Mouse (Mus musculus): ENCODE measurements at regions not wholly inside any gene's neighbourhood (a gene's known extent, or its start where the extent isn't known, plus 50 kb on each side); places are given as distances from the start of the nearest gene placed in this dataset.

DNA sequence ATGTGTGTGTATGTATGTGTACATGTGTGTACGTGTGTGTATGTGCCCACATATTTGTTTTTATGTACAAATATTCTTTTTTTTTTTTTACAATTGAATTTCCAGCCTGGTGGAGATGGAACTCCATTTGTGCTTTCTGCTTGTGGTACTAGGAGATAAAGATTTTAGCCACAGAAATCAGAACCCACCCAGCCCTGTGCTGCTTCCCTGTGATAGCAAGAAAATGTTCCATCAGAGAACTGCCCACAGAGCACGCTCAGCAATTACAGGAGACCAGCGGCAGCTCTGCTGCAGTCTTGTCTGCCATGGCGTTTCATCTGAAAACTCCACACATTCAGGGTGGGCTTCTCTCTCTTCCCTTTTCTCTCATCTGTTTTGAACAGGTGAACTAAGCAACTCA, 118.7 kb upstream of the L3mbtl4 start:
- no peak for TF ChIP-seq CTCF (IDR thresholded peaks at IDR 0.05; ENCODE audit: low read depth)
- TF ChIP-seq EP300 (optimal IDR thresholded peaks at IDR 0.05) = no peak
- Histone ChIP-seq H3K27me3 (ENCODE audit: control insufficient read depth, insufficient read depth, low read length) (no peaks in the 10 kb centered on the region), H3K36me3 (ENCODE audit: control insufficient read depth, insufficient read depth, low read length) (no peaks in the 10 kb centered on the region), H3K9ac (ENCODE audit: low read length) (no peak overlapping the region), H3K4me2 (replicated peaks; ENCODE audit: low read depth) (no peak overlapping the region), H3K9me3 (ENCODE audit: control insufficient read depth, low read length) (no peaks in the 10 kb centered on the region), H3K4me1 (replicated peaks; ENCODE audit: control insufficient read depth, insufficient read depth) (no peaks in the 10 kb centered on the region), H3K27ac (replicated peaks) (no peak overlapping the region), H3K4me3 (ENCODE audit: low read depth, low read length) (no peak overlapping the region)
- DNase-seq (ENCODE audit: low spot score) = no peak
- WGBS = 80% methylated on average over 4 of the region's 4 CpGs
- no peak for ATAC-seq (ENCODE audit: low FRiP score, low TSS enrichment)

DNA sequence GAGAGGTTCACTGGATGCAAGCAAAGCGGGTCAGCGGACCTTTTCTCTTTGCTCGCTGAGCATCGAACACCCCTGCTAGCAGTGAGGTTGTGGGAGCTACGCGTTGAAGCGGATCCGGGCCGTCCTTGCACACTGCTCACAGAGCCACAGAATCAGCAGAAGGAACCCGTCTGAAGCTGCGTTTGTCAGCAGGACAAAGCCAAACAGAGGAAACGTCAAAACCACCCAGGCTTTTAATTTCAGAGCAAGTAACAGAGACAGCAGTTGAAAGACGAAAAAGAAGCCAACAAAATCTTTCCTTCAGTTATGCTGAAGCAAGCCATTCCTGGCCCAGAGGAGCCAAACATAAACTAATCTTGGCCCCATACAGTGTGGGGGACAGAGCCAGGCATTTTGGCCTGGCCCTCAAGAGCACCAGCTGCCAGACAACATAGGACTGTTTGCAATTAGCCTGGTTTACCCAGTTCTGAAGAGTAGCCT, 115.4 kb upstream of the L3mbtl4 start:
- WGBS = 34% methylated on average over 13 of the region's 13 CpGs
- H3K4me3 ChIP-seq (ENCODE audit: low read depth, low read length) = no peak overlapping the region
- peak overlapping the region; percentile 76 for H3K27ac ChIP-seq (replicated peaks)
- H3K9me3 ChIP-seq (ENCODE audit: control insufficient read depth, low read length) = no peaks in the 10 kb centered on the region
- H3K27me3 ChIP-seq (ENCODE audit: control insufficient read depth, insufficient read depth, low read length) = no peaks in the 10 kb centered on the region
- H3K36me3 ChIP-seq (ENCODE audit: control insufficient read depth, insufficient read depth, low read length) = no peaks in the 10 kb centered on the region
- H3K4me2 ChIP-seq (replicated peaks; ENCODE audit: low read depth) = peak overlapping the region; percentile 11; the same call in 1 of the 2 replicates
- ATAC-seq (ENCODE audit: low FRiP score, low TSS enrichment) (peak; percentile 71; the same call in 1 of the 2 replicates), DNase-seq (ENCODE audit: low spot score) (no peak)
- no peaks in the 10 kb centered on the region for H3K4me1 ChIP-seq (replicated peaks; ENCODE audit: control insufficient read depth, insufficient read depth)
- no peak for TF ChIP-seq CTCF (IDR thresholded peaks at IDR 0.05; ENCODE audit: low read depth)
- TF ChIP-seq EP300 (optimal IDR thresholded peaks at IDR 0.05) = no peak
- H3K9ac ChIP-seq (ENCODE audit: low read length) = no peak overlapping the region

DNA sequence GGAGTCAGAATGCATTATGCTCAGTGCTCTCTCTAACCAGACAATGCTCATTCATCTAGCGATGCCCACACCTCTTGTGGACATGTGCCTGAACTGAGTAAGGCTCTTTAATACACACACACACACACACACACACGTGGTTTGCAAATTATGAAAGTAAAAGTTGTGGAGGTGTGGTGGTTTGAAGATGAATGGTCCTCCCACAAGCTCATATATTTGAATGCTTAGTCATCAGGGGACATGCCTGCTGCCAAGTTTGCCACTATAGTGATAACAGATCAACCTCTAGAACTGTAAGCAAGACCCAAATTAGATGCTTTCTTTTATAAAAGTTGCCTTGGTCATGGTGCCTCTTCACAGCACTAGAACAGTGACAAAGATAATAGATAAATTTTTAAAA, 112.5 kb upstream of the L3mbtl4 start:
- no peaks in the 10 kb centered on the region for H3K9me3 ChIP-seq (ENCODE audit: control insufficient read depth, low read length)
- H3K4me2 ChIP-seq (replicated peaks; ENCODE audit: low read depth) = no peak overlapping the region
- H3K36me3 ChIP-seq (ENCODE audit: control insufficient read depth, insufficient read depth, low read length) = no peaks in the 10 kb centered on the region
- 66% methylated on average over 2 of the region's 2 CpGs for WGBS
- TF ChIP-seq CTCF (IDR thresholded peaks at IDR 0.05; ENCODE audit: low read depth) (no peak), EP300 (optimal IDR thresholded peaks at IDR 0.05) (no peak)
- no peak overlapping the region for H3K27ac ChIP-seq (replicated peaks)
- H3K9ac ChIP-seq (ENCODE audit: low read length) = no peak overlapping the region
- H3K4me1 ChIP-seq (replicated peaks; ENCODE audit: control insufficient read depth, insufficient read depth) = no peaks in the 10 kb centered on the region; the same call in 1 of the 2 replicates
- DNase-seq (ENCODE audit: low spot score) = no peak
- no peak overlapping the region for H3K4me3 ChIP-seq (ENCODE audit: low read depth, low read length)
- no peak for ATAC-seq (ENCODE audit: low FRiP score, low TSS enrichment)
- no peaks in the 10 kb centered on the region for H3K27me3 ChIP-seq (ENCODE audit: control insufficient read depth, insufficient read depth, low read length)

DNA sequence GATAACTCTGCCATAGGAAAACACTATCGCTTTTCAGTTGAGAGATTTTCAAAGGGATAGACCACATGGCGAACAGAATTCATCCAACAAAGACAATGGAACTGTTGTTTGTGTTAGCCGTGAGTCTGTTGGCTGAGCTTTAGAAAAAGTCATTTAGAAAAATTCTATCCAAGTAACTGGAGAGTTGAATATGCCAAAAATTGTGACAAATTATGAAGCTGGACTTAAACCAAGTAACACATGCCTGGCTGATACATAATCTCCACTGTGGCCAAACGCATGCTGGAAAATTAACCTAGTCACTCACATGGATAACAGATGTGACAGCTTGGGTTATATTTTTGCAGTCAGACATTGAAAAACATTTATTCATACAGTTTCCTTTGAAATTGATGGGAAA, 110.1 kb upstream of the L3mbtl4 start:
- ATAC-seq (ENCODE audit: low FRiP score, low TSS enrichment) (no peak), DNase-seq (ENCODE audit: low spot score) (no peak)
- 31% methylated on average over 4 of the region's 4 CpGs for WGBS
- Histone ChIP-seq H3K27ac (replicated peaks) (no peak overlapping the region), H3K9ac (ENCODE audit: low read length) (no peak overlapping the region), H3K4me2 (replicated peaks; ENCODE audit: low read depth) (no peak overlapping the region), H3K27me3 (ENCODE audit: control insufficient read depth, insufficient read depth, low read length) (no peaks in the 10 kb centered on the region), H3K9me3 (ENCODE audit: control insufficient read depth, low read length) (no peaks in the 10 kb centered on the region), H3K4me1 (replicated peaks; ENCODE audit: control insufficient read depth, insufficient read depth) (no peaks in the 10 kb centered on the region; the same call in 1 of the 2 replicates), H3K4me3 (ENCODE audit: low read depth, low read length) (no peak overlapping the region), H3K36me3 (ENCODE audit: control insufficient read depth, insufficient read depth, low read length) (no peaks in the 10 kb centered on the region)
- TF ChIP-seq CTCF (IDR thresholded peaks at IDR 0.05; ENCODE audit: low read depth) = no peak
- no peak for TF ChIP-seq EP300 (optimal IDR thresholded peaks at IDR 0.05)

DNA sequence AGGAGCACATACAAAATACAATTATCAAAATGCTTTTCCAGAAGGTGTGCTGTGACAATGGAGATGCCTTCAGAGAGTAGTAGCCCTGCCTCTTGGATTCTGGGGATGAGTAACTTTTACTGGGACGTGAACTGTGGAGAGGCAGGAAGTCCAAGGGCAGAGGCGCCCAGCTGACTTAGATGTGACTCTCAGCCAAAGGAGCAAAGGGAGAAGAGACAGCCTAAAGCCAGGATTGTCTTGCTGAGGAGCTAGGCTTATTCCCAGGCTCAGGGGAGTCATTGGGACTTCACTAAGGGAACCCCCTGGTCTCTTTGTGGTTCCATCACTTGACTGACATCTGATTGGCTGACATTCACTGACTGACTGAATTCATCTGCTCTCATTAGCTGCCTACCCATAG, 108.9 kb upstream of the L3mbtl4 start:
- Histone ChIP-seq H3K9ac (ENCODE audit: low read length) (no peak overlapping the region), H3K27ac (replicated peaks) (peak overlapping the region; percentile 20; the same call in 1 of the 2 replicates), H3K4me2 (replicated peaks; ENCODE audit: low read depth) (no peak overlapping the region), H3K9me3 (ENCODE audit: control insufficient read depth, low read length) (no peaks in the 10 kb centered on the region), H3K27me3 (ENCODE audit: control insufficient read depth, insufficient read depth, low read length) (no peaks in the 10 kb centered on the region), H3K4me1 (replicated peaks; ENCODE audit: control insufficient read depth, insufficient read depth) (no peaks in the 10 kb centered on the region; the same call in 1 of the 2 replicates), H3K36me3 (ENCODE audit: control insufficient read depth, insufficient read depth, low read length) (no peaks in the 10 kb centered on the region), H3K4me3 (ENCODE audit: low read depth, low read length) (no peak overlapping the region)
- TF ChIP-seq CTCF (IDR thresholded peaks at IDR 0.05; ENCODE audit: low read depth) (no peak), EP300 (optimal IDR thresholded peaks at IDR 0.05) (no peak)
- no peak for DNase-seq (ENCODE audit: low spot score)
- WGBS = 76% methylated on average over 2 of the region's 2 CpGs
- ATAC-seq (ENCODE audit: low FRiP score, low TSS enrichment) = no peak

DNA sequence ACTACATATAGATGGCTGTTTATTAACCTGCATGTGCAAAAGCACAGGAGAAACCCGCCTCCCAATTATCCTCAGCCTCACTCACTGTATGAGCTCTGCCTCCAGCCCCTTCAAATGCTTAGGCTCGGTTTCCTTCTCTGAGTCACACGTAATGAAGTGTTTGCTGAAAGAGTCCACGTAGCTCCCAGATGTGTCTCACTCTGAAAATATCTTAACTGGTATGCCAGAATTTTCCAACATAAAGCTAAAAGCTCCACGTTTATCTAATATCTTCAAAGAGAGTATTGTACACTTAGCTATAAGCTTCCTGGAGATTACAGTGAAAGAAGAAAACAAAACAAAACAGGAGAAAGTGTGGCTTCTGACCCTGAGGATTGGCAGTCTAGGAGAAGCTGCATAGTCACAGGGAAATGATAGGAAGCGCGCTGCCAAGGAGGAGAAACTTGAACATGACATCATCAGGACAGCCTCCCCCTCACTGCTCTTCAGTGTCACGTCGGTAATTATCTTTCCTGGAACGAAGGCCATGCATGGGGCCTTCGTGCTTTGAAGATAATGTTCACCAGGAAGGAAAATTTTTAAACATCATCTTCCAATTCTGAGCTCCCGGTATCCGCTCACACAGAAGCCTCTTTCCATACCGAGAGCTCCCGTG, 108.3 kb upstream of the L3mbtl4 start:
- Histone ChIP-seq H3K4me2 (replicated peaks; ENCODE audit: low read depth) (0 out of 2 replicates have a peak overlapping the region, but pooled peaks have one; percentile 5), H3K27me3 (ENCODE audit: control insufficient read depth, insufficient read depth, low read length) (no peaks in the 10 kb centered on the region), H3K9me3 (ENCODE audit: control insufficient read depth, low read length) (no peaks in the 10 kb centered on the region), H3K36me3 (ENCODE audit: control insufficient read depth, insufficient read depth, low read length) (no peaks in the 10 kb centered on the region), H3K9ac (ENCODE audit: low read length) (no peak overlapping the region), H3K4me1 (replicated peaks; ENCODE audit: control insufficient read depth, insufficient read depth) (no peaks in the 10 kb centered on the region; the same call in 1 of the 2 replicates), H3K4me3 (ENCODE audit: low read depth, low read length) (no peak overlapping the region), H3K27ac (replicated peaks) (peak overlapping the region; percentile 20)
- 29% methylated on average over 15 of the region's 15 CpGs for WGBS
- DNase-seq (ENCODE audit: low spot score) (no peak), ATAC-seq (ENCODE audit: low FRiP score, low TSS enrichment) (no peak; the same call in 1 of the 2 replicates)
- TF ChIP-seq EP300 (optimal IDR thresholded peaks at IDR 0.05) = no peak
- TF ChIP-seq CTCF (IDR thresholded peaks at IDR 0.05; ENCODE audit: low read depth) = no peak

Measured in stomach, postnatal 0 days (tissue).